Mouse (Mus musculus): ENCODE measurements at regions not wholly inside any gene's neighbourhood (a gene's known extent, or its start where the extent isn't known, plus 50 kb on each side); places are given as distances from the start of the nearest gene placed in this dataset.

- TF ChIP-seq GATA1 (IDR thresholded peaks at IDR 0.05; ENCODE audit: borderline replicate concordance, low read length) (no peak), CTCF (IDR thresholded peaks at IDR 0.05; ENCODE audit: low read depth, low read length) (no peak), TAL1 (conservative IDR thresholded peaks at IDR 0.05; ENCODE audit: low read depth, low read length) (no peak), POLR2AphosphoS5 (IDR thresholded peaks at IDR 0.05; ENCODE audit: insufficient replicate concordance, low read depth, low read length) (no peak), GATA2 (IDR thresholded peaks at IDR 0.05; ENCODE audit: borderline replicate concordance, low read depth, low read length) (no peak)
- Histone ChIP-seq H3K9me3 (replicated peaks) (peaks cover 1% of the 10 kb centered on the region; the same call in 1 of the 2 replicates), H3K27me3 (ENCODE audit: insufficient read depth, low read length) (no peaks in the 10 kb centered on the region), H3K4me3 (ENCODE audit: low read depth, low read length) (no peak overlapping the region), H3K4me1 (ENCODE audit: insufficient read depth, low read depth, low read length) (no peaks in the 10 kb centered on the region), H3K36me3 (replicated peaks) (no peaks in the 10 kb centered on the region)
- no peak for ATAC-seq (ENCODE audit: extremely low read depth, insufficient number of reproducible peaks, low FRiP score, poor library complexity, severe bottlenecking)
- DNase-seq (ENCODE audit: low spot score) = no peak
These were observed 695.9 kb downstream of the Gm9195 start for GRCm38 (mm10) chr14:71795713-71796112.

- H3K9me3 ChIP-seq (replicated peaks) = 0 out of 2 replicates have a peak, but pooled peaks cover 9% of the 10 kb centered on the region
- DNase-seq (ENCODE audit: low spot score) (no peak), ATAC-seq (ENCODE audit: extremely low read depth, insufficient number of reproducible peaks, low FRiP score, poor library complexity, severe bottlenecking) (no peak)
- no peaks in the 10 kb centered on the region for H3K36me3 ChIP-seq (replicated peaks)
- TF ChIP-seq TAL1 (conservative IDR thresholded peaks at IDR 0.05; ENCODE audit: low read depth, low read length) = no peak
- no peak for TF ChIP-seq GATA2 (IDR thresholded peaks at IDR 0.05; ENCODE audit: borderline replicate concordance, low read depth, low read length)
- H3K27me3 ChIP-seq (ENCODE audit: insufficient read depth, low read length) = no peaks in the 10 kb centered on the region
- H3K4me3 ChIP-seq (ENCODE audit: low read depth, low read length) = no peak overlapping the region
- H3K4me1 ChIP-seq (ENCODE audit: insufficient read depth, low read depth, low read length) = no peaks in the 10 kb centered on the region
These were observed 714.6 kb downstream of the Gm9195 start for GRCm38 (mm10) chr14:71776990-71777525.

GRCm38 (mm10) chr14:71766856-71767255 is 724.8 kb downstream of the Gm9195 start:
- DNase-seq (ENCODE audit: low spot score) (no peak), ATAC-seq (ENCODE audit: extremely low read depth, insufficient number of reproducible peaks, low FRiP score, poor library complexity, severe bottlenecking) (no peak)
- no peaks in the 10 kb centered on the region for H3K27me3 ChIP-seq (ENCODE audit: insufficient read depth, low read length)
- TF ChIP-seq GATA1 (IDR thresholded peaks at IDR 0.05; ENCODE audit: borderline replicate concordance, low read length) (no peak), GATA2 (IDR thresholded peaks at IDR 0.05; ENCODE audit: borderline replicate concordance, low read depth, low read length) (no peak), CTCF (IDR thresholded peaks at IDR 0.05; ENCODE audit: low read depth, low read length) (no peak), POLR2AphosphoS5 (IDR thresholded peaks at IDR 0.05; ENCODE audit: insufficient replicate concordance, low read depth, low read length) (no peak), TAL1 (conservative IDR thresholded peaks at IDR 0.05; ENCODE audit: low read depth, low read length) (no peak)
- H3K4me1 ChIP-seq (ENCODE audit: insufficient read depth, low read depth, low read length) = no peaks in the 10 kb centered on the region
- H3K9me3 ChIP-seq (replicated peaks) = 0 out of 2 replicates have a peak, but pooled peaks cover 10% of the 10 kb centered on the region
- H3K36me3 ChIP-seq (replicated peaks) = no peaks in the 10 kb centered on the region
- H3K4me3 ChIP-seq (ENCODE audit: low read depth, low read length) = no peak overlapping the region

- Histone ChIP-seq H3K9me3 (replicated peaks) (no peaks in the 10 kb centered on the region), H3K27me3 (ENCODE audit: insufficient read depth, low read length) (no peaks in the 10 kb centered on the region)
These were observed 763.1 kb downstream of the Gm9195 start for GRCm38 (mm10) chr14:71728542-71728941.

GRCm38 (mm10) chr14:71723526-71723925 is 768.1 kb downstream of the Gm9195 start:
- no peaks in the 10 kb centered on the region for H3K36me3 ChIP-seq (replicated peaks)

More at GRCm38 (mm10) chr14:71728542-71728941, 763.1 kb downstream of the Gm9195 start:
- Histone ChIP-seq H3K4me1 (ENCODE audit: insufficient read depth, low read depth, low read length) (no peaks in the 10 kb centered on the region), H3K36me3 (replicated peaks) (no peaks in the 10 kb centered on the region), H3K4me3 (ENCODE audit: low read depth, low read length) (no peak overlapping the region)
- no peak for TF ChIP-seq POLR2AphosphoS5 (IDR thresholded peaks at IDR 0.05; ENCODE audit: insufficient replicate concordance, low read depth, low read length)
- no peak for TF ChIP-seq TAL1 (conservative IDR thresholded peaks at IDR 0.05; ENCODE audit: low read depth, low read length)
- TF ChIP-seq CTCF (IDR thresholded peaks at IDR 0.05; ENCODE audit: low read depth, low read length) = no peak
- no peak for TF ChIP-seq GATA2 (IDR thresholded peaks at IDR 0.05; ENCODE audit: borderline replicate concordance, low read depth, low read length)
- TF ChIP-seq GATA1 (IDR thresholded peaks at IDR 0.05; ENCODE audit: borderline replicate concordance, low read length) = no peak
- ATAC-seq (ENCODE audit: extremely low read depth, insufficient number of reproducible peaks, low FRiP score, poor library complexity, severe bottlenecking) (no peak), DNase-seq (ENCODE audit: low spot score) (no peak)

GRCm38 (mm10) chr14:71709528-71710289 is 781.9 kb downstream of the Gm9195 start:
- TF ChIP-seq GATA2 (IDR thresholded peaks at IDR 0.05; ENCODE audit: borderline replicate concordance, low read depth, low read length) = no peak
- no peak for TF ChIP-seq POLR2AphosphoS5 (IDR thresholded peaks at IDR 0.05; ENCODE audit: insufficient replicate concordance, low read depth, low read length)
- no peak for TF ChIP-seq GATA1 (IDR thresholded peaks at IDR 0.05; ENCODE audit: borderline replicate concordance, low read length)
- TF ChIP-seq CTCF (IDR thresholded peaks at IDR 0.05; ENCODE audit: low read depth, low read length) = no peak
- TF ChIP-seq TAL1 (conservative IDR thresholded peaks at IDR 0.05; ENCODE audit: low read depth, low read length) = no peak
- no peaks in the 10 kb centered on the region for H3K27me3 ChIP-seq (ENCODE audit: insufficient read depth, low read length)
- H3K4me3 ChIP-seq (ENCODE audit: low read depth, low read length) = no peak overlapping the region
- no peaks in the 10 kb centered on the region for H3K36me3 ChIP-seq (replicated peaks)
- H3K9me3 ChIP-seq (replicated peaks) = 0 out of 2 replicates have a peak, but pooled peaks cover 7% of the 10 kb centered on the region
- H3K4me1 ChIP-seq (ENCODE audit: insufficient read depth, low read depth, low read length) = no peaks in the 10 kb centered on the region
- DNase-seq (ENCODE audit: low spot score) = no peak
- no peak for ATAC-seq (ENCODE audit: extremely low read depth, insufficient number of reproducible peaks, low FRiP score, poor library complexity, severe bottlenecking)

More at GRCm38 (mm10) chr14:71723526-71723925, 768.1 kb downstream of the Gm9195 start:
- H3K9me3 ChIP-seq (replicated peaks) = no peaks in the 10 kb centered on the region
- no peak for ATAC-seq (ENCODE audit: extremely low read depth, insufficient number of reproducible peaks, low FRiP score, poor library complexity, severe bottlenecking)
- H3K4me3 ChIP-seq (ENCODE audit: low read depth, low read length) = no peak overlapping the region
- TF ChIP-seq GATA2 (IDR thresholded peaks at IDR 0.05; ENCODE audit: borderline replicate concordance, low read depth, low read length) (no peak), TAL1 (conservative IDR thresholded peaks at IDR 0.05; ENCODE audit: low read depth, low read length) (no peak), POLR2AphosphoS5 (IDR thresholded peaks at IDR 0.05; ENCODE audit: insufficient replicate concordance, low read depth, low read length) (no peak), CTCF (IDR thresholded peaks at IDR 0.05; ENCODE audit: low read depth, low read length) (no peak), GATA1 (IDR thresholded peaks at IDR 0.05; ENCODE audit: borderline replicate concordance, low read length) (no peak)
- H3K27me3 ChIP-seq (ENCODE audit: insufficient read depth, low read length) = no peaks in the 10 kb centered on the region
- no peaks in the 10 kb centered on the region for H3K4me1 ChIP-seq (ENCODE audit: insufficient read depth, low read depth, low read length)
- no peak for DNase-seq (ENCODE audit: low spot score)
